Mouse (Mus musculus) CH12.LX (cell line): ENCODE results near the gene Catsper1.

Experiments
- CHD2 ChIP-seq: IDR thresholded peaks from 2 replicates; pipeline ENCODE4 v1.6.1; 2011; ENCODE audit warnings: low read length, improper control_type of control experiment
- CTCF ChIP-seq, 2 experiments: IDR thresholded peaks in 1 of 2; conservative IDR thresholded peaks in 1 of 2; 2 replicates each; pipeline ENCODE4 v1.5.1; 2011 to 2012; ENCODE audit warnings: low read depth in 2 of 2, low read length in 2 of 2, improper control_type of control experiment in 1 of 2, inconsistent platforms in 1 of 2, mild to moderate bottlenecking in 1 of 2, moderate library complexity in 1 of 2
- EP300 ChIP-seq: IDR thresholded peaks from 2 replicates; pipeline ENCODE4 v1.6.1; 2011; ENCODE audit warnings: low read length, improper control_type of control experiment
- GABPA ChIP-seq: IDR thresholded peaks from 2 replicates; pipeline ENCODE4 v1.6.1; 2012; ENCODE audit warnings: low read depth, low read length, improper control_type of control experiment, inconsistent platforms; ENCODE audit not compliant: insufficient replicate concordance
- HCFC1 ChIP-seq: IDR thresholded peaks from 2 replicates; pipeline ENCODE4 v1.6.1; 2012; ENCODE audit warnings: low read depth, mild to moderate bottlenecking, inconsistent platforms, low read length, improper control_type of control experiment
- MAX ChIP-seq: IDR thresholded peaks from 2 replicates; pipeline ENCODE4 v1.6.1; 2011; ENCODE audit warnings: low read length, improper control_type of control experiment
- NRF1 ChIP-seq: IDR thresholded peaks from 2 replicates; pipeline ENCODE4 v1.6.1; 2014; ENCODE audit warnings: low read depth, mild to moderate bottlenecking, inconsistent platforms, low read length, improper control_type of control experiment, moderate library complexity
- POLR2A ChIP-seq: IDR thresholded peaks from 2 replicates; pipeline ENCODE4 v1.6.1; 2011; ENCODE audit warnings: low read depth, mild to moderate bottlenecking, improper control_type of control experiment, low read length
- RCOR1 ChIP-seq: conservative IDR thresholded peaks from 2 replicates; pipeline ENCODE4 v1.6.1; 2012; ENCODE audit warnings: low read depth, mild to moderate bottlenecking, inconsistent platforms, low read length, improper control_type of control experiment
- UBTF ChIP-seq: IDR thresholded peaks from 2 replicates; pipeline ENCODE4 v1.6.1; 2012; ENCODE audit warnings: low read depth, mild to moderate bottlenecking, inconsistent platforms, low read length, improper control_type of control experiment, moderate library complexity
- USF2 ChIP-seq: conservative IDR thresholded peaks from 2 replicates; pipeline ENCODE4 v1.6.1; 2011; ENCODE audit warnings: low read depth, low read length, improper control_type of control experiment

DNA sequence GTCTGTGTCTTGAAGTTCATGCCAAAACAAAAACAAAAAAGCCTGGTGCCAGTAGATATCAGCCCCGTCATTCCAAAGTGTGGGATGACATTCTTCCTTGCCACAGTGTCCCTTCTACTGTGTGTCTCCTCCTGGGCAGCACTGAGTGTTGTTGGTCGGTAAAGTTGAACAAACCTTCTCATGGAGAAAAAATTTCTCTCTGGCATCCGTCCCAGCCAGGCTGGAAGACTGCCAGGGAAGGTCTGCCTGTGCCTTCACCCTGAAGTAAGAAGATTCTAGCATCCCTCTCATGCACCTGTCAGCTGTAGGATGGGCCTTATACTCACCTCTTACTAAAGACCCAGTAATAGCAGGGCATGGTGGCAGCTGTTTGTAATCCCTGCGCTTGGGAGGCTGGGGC, 57.4 kb downstream of the Catsper1 start:
- TF ChIP-seq CTCF (conservative IDR thresholded peaks at IDR 0.05 in 1 of 2, IDR thresholded peaks at IDR 0.05 in 1 of 2; ENCODE audit: low read depth in 2 of 2, low read length in 2 of 2) (no peak), POLR2A (no peak), GABPA (no peak), EP300 (no peak), NRF1 (no peak), HCFC1 (no peak), RCOR1 (no peak), USF2 (no peak), MAX (no peak), CHD2 (no peak), UBTF (no peak)
